Mouse (Mus musculus) cerebellum, adult 2 months (tissue): ENCODE data around the gene Bag3.

ENCODE experiments used
- CTCF ChIP-seq: fragments of 200-500 bp; IDR thresholded peaks from 2 replicates; pipeline ENCODE4 v1.5.1; 2011; ENCODE audit warnings: low read depth, mild to moderate bottlenecking, control low read depth, low read length, moderate library complexity, borderline replicate concordance; ENCODE audit not compliant: insufficient read depth
- POLR2A ChIP-seq: fragments of 200-500 bp; IDR thresholded peaks from 2 replicates; pipeline ENCODE4 v1.6.1; 2011; ENCODE audit warnings: low read length, control low read depth, borderline replicate concordance; ENCODE audit not compliant: insufficient read depth

DNA sequence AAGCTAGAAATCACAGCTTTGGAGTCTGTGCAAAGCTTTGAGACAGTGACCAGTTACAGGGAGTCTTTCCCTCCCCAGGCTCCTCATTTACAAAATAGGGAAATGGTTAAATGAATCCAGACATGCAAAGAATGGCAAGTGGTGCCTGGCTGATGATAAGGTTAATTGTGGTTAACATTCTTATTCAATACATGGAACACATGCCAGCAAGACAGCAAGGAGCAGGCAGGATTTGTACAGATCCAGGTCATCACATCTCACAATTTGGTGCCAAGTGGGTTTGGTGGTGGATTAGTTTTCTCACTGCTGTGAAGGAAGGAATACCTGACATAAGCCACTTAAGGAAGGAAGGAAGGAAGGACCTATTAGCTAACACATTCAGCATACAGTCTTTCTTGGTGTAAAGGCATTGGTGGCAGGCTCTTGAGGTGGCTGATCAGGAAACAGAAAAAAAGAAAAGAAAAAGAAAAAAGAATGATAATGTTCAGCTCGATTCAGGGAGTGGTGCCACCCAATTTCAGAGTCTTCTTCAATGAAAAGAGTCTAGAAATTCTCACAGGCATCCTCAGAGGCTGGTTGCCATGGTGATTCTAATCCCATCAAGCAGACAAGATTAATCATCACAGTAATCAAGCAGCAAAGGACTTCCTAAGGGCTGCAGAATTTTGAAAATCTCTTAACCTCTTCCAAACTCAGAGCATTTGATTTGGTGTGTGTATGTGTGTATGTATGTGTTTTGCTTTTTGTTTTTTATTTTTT, 27.1 kb downstream of the Bag3 start:
- no peak for TF ChIP-seq CTCF
- TF ChIP-seq POLR2A = no peak
